In the genomic region with DNA sequence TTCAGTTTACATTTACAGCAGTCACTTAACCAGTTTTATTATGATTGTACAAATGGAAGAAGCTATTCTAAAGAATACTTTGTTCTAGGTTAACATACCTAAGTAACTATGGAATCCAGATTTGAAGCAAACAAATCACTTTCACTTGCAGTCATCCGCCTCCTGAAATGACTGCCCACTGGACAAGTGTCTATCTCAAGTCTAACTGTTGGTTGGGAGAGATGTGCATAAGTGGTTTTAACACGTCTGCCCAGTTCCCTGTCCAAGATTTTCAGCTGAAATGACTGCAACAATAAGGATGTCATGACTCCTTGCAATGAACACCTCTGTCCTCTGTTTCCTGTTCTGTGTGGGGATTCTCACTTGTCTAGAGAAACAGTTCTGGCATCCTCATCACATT, we compare ENCODE assay signal across 24 mouse cellular contexts.
"Had no signal": no experiment of that assay in that cellular context is flagged by ENCODE, and none has a peak within 500 bp of the region (broad histone marks: within the 10 kb centered on the region; RNA-seq: fewer than 3 reads in every experiment).

No protein-coding gene starts in this region.

- H3K4me3 ChIP-seq: heart, adult 2 months; heart, embryonic 12.5 days; hindbrain, embryonic 13.5 days; hindbrain, embryonic 15.5 days; intestine, embryonic 15.5 days; layer of hippocampus, adult 2 months; limb, embryonic 10.5 days; limb, embryonic 12.5 days; liver, embryonic 13.5 days; liver, embryonic 15.5 days had no signal

- DNase-seq: gastrocnemius, postnatal 14 days; gastrocnemius, postnatal 36 days; heart, adult 11 months; heart, adult 2 months; heart, postnatal 10 days; heart, postnatal 36 days; kidney, adult 18-20 months; kidney, adult 8-10 months; kidney, postnatal 10 days; kidney, postnatal 25 days; kidney, postnatal 4 days; liver; liver, embryonic 13.5 days had no signal

- H3K27me3 ChIP-seq: heart, embryonic 12.5 days; hindbrain, embryonic 13.5 days; hindbrain, embryonic 15.5 days; intestine, embryonic 15.5 days; limb, embryonic 12.5 days; liver, embryonic 13.5 days; liver, embryonic 15.5 days had no signal

- H3K36me3 ChIP-seq: heart, embryonic 12.5 days; hindbrain, embryonic 13.5 days; hindbrain, embryonic 15.5 days; intestine, embryonic 15.5 days; limb, embryonic 10.5 days; limb, embryonic 12.5 days; liver, embryonic 13.5 days; liver, embryonic 15.5 days had no signal

- ATAC-seq: hindbrain, postnatal 0 days; intestine, embryonic 15.5 days; intestine, postnatal 0 days had no signal

- H3K27ac ChIP-seq: heart, adult 2 months; hindbrain, embryonic 13.5 days; hindbrain, embryonic 15.5 days; hindbrain, postnatal 0 days; intestine, embryonic 15.5 days; layer of hippocampus, adult 2 months; limb, embryonic 10.5 days; limb, embryonic 12.5 days; liver, embryonic 13.5 days; liver, embryonic 15.5 days had no signal

- H3K4me2 ChIP-seq: heart, embryonic 12.5 days; hindbrain, embryonic 13.5 days; hindbrain, embryonic 15.5 days; intestine, embryonic 15.5 days; limb, embryonic 12.5 days; liver, embryonic 11.5 days; liver, embryonic 13.5 days; liver, embryonic 15.5 days had no signal

- H3K9ac ChIP-seq: heart, embryonic 12.5 days; hindbrain, embryonic 13.5 days; hindbrain, embryonic 15.5 days; intestine, embryonic 15.5 days; limb, embryonic 12.5 days; liver, embryonic 13.5 days; liver, embryonic 15.5 days had no signal

- H3K4me1 ChIP-seq: heart, embryonic 12.5 days; hindbrain, embryonic 13.5 days; hindbrain, embryonic 15.5 days; intestine, embryonic 15.5 days; limb, embryonic 10.5 days; limb, embryonic 12.5 days had no signal

- H3K9me3 ChIP-seq: heart, embryonic 12.5 days; hindbrain, embryonic 13.5 days; hindbrain, embryonic 15.5 days; intestine, embryonic 15.5 days; limb, embryonic 10.5 days; limb, embryonic 12.5 days; liver, embryonic 13.5 days; liver, embryonic 15.5 days had no signal
